Mouse (Mus musculus): ENCODE results near the gene Slc52a3. TPM values are rescaled to one million over a fixed set of nuclear protein-coding genes. Genes with fewer than 3 reads are reported as not detected.

Gene Slc52a3
- polyA plus RNA-seq, 1 experiment from 2014 or later = 4.7 TPM

DNA sequence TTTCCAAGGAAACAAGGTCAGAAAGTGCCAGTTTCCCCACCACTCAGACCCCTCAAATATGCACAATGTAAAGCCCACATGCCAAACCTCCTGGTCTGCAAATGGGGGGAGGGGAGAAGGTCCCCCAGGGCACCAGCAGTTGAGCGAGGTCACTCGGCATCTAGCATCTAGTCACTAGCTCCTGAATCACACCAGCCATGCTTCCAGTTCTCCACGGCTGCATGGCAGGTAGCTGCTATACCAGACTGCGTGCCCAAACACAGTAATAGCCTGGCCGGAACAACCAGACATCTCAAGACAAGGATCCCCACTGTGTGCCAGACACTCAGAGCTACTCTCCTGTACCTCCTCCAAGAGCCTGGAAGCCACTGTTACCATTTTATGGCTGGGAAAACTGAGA lies 24.6 kb upstream of the Slc52a3 start:
- Histone ChIP-seq H3K4me3 (ENCODE audit: low read length) (no peak overlapping the region), H3K9me3 (ENCODE audit: control insufficient read depth, low read length) (no peaks in the 10 kb centered on the region), H3K27ac (ENCODE audit: low read length) (no peak overlapping the region), H3K36me3 (ENCODE audit: control insufficient read depth, insufficient read depth, low read length) (peaks cover 15% of the 10 kb centered on the region), H3K4me1 (replicated peaks; ENCODE audit: control insufficient read depth, insufficient read depth, low read length) (peaks cover 31% of the 10 kb centered on the region), H3K4me2 (ENCODE audit: low read depth, low read length) (no peak overlapping the region), H3K9ac (ENCODE audit: low read length) (no peak overlapping the region), H3K27me3 (ENCODE audit: control insufficient read depth, insufficient read depth, low read depth, low read length) (no peaks in the 10 kb centered on the region)
- no peak for ATAC-seq (ENCODE audit: low read depth)
- 68% methylated on average over 5 of the region's 5 CpGs for WGBS

DNA sequence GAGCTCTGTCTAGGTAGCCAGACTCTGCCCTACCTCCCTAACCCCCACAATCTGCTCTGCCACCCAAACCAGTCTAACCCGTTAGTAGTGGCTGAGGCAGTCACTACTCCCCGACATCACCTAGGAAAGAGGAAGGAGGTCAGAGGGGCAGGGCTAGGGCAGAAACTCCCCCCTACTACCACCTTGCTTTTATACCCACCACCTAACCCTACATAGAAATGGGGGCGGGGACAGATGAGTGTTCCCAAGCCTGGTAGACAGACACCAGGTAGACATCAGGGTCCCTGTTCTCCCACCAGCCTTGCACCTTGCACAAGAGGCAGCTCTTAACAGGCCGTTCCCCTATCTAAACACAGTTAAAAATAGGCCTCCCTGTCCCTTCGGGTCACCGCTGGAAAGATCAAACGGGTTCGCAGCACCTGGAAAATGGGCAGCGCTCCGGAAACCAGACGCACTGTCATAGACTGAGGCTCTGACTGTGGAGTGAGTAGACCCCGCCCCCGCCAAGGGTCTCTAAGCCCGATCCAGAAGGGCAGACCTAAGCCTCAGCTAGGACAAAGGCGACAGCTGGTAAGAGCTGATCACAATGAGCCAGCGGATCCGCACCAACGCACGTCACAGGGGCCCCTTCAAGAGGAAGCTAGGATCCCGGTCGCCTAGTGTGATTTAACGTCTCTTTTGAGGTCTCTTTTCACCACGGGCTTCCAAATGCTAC lies 23.3 kb upstream of the Slc52a3 start:
- Histone ChIP-seq H3K9me3 (ENCODE audit: control insufficient read depth, low read length) (no peaks in the 10 kb centered on the region), H3K36me3 (ENCODE audit: control insufficient read depth, insufficient read depth, low read length) (peaks cover 15% of the 10 kb centered on the region), H3K27me3 (ENCODE audit: control insufficient read depth, insufficient read depth, low read depth, low read length) (no peaks in the 10 kb centered on the region), H3K27ac (ENCODE audit: low read length) (peak overlapping the region; percentile 51), H3K9ac (ENCODE audit: low read length) (peak overlapping the region; percentile 57), H3K4me3 (ENCODE audit: low read length) (peak overlapping the region; percentile 43), H3K4me1 (replicated peaks; ENCODE audit: control insufficient read depth, insufficient read depth, low read length) (peaks cover 37% of the 10 kb centered on the region), H3K4me2 (ENCODE audit: low read depth, low read length) (peak overlapping the region; percentile 65)
- WGBS = 26% methylated on average over 23 of the region's 23 CpGs
- 0 out of 2 replicates have a peak, but pooled peaks have one; percentile 11 for ATAC-seq (ENCODE audit: low read depth)

DNA sequence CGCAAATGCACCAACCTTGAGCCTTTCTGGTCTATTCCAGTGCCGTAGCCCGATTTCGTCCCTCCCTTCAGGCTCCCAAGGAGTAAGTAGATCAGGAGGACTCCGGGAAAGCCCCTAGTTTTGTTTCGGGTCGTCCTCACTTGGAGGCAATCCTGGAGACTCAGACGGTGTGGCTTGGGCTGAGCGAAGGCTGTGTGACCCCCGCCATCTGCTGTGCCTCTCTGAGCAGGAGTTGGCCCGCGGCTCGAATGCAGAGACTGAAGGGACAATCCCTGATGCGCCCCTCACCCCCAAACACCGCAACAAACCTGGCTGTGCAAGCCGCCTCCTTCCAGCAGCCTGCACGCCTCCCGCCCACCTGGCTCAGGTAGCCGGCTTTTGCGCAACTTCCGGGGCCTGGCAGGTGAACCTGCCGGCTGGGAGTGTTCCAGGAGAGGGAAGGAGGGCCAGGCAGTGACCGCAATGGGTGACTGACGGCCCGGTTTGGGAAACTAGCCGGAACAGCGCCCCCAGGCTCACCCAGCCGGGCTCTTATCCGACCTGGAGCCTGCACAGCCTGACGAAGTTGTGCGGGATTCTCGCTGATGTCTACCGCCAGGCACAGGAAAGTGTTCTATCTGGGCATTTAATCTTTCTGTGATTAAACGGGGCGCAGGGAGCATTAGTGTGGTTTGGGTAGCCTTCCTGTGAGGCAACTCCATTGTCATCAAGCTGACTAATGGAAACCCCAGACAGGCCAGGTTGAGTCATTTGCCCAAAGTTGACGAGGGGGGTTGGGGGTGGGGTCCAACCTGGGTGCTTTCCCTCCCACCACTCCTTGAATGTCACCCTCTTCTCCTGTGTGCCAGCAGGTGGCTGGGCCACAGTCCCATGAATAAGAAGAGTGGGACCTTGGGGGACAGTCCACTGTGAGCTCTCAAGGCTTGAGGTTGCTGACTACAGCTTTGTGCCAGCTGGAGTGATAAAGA lies 22.4 kb upstream of the Slc52a3 start:
- Histone ChIP-seq H3K27me3 (ENCODE audit: control insufficient read depth, insufficient read depth, low read depth, low read length) (no peaks in the 10 kb centered on the region), H3K9ac (ENCODE audit: low read length) (peak overlapping the region; percentile 57), H3K4me3 (ENCODE audit: low read length) (peak overlapping the region; percentile 43), H3K36me3 (ENCODE audit: control insufficient read depth, insufficient read depth, low read length) (peaks cover 11% of the 10 kb centered on the region), H3K9me3 (ENCODE audit: control insufficient read depth, low read length) (no peaks in the 10 kb centered on the region), H3K4me1 (replicated peaks; ENCODE audit: control insufficient read depth, insufficient read depth, low read length) (peaks cover 45% of the 10 kb centered on the region), H3K4me2 (ENCODE audit: low read depth, low read length) (peak overlapping the region; percentile 65), H3K27ac (ENCODE audit: low read length) (peak overlapping the region; percentile 60)
- WGBS = 22% methylated on average over 36 of the region's 36 CpGs
- ATAC-seq (ENCODE audit: low read depth) = peak; percentile 26; the same call in 1 of the 2 replicates

DNA sequence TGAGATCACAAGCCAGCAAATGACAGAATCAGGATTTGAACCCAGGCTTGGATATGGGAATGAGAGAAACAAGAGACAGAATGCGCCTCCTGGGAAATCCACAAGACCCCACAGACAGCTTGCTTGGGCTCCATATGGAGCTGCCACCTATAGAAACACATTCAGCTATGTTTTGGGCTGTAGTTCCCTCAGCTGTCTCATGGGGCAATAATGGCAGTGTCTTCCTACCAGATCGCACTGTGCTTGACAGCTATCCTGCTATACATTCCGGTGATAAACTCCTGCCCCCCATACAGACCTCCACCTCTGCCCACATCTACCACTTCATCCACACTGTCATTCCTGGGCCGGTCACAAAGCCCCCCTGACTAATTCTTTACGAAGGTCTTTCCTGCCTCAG lies 21.0 kb upstream of the Slc52a3 start:
- Histone ChIP-seq H3K9me3 (ENCODE audit: control insufficient read depth, low read length) (no peaks in the 10 kb centered on the region), H3K36me3 (ENCODE audit: control insufficient read depth, insufficient read depth, low read length) (no peaks in the 10 kb centered on the region), H3K4me2 (ENCODE audit: low read depth, low read length) (no peak overlapping the region), H3K9ac (ENCODE audit: low read length) (no peak overlapping the region), H3K27ac (ENCODE audit: low read length) (no peak overlapping the region), H3K27me3 (ENCODE audit: control insufficient read depth, insufficient read depth, low read depth, low read length) (no peaks in the 10 kb centered on the region), H3K4me1 (replicated peaks; ENCODE audit: control insufficient read depth, insufficient read depth, low read length) (peaks cover 46% of the 10 kb centered on the region), H3K4me3 (ENCODE audit: low read length) (no peak overlapping the region)
- WGBS = 85% methylated on average over 5 of the region's 5 CpGs
- no peak for ATAC-seq (ENCODE audit: low read depth)

- H3K4me2 ChIP-seq (ENCODE audit: low read depth, low read length) = 0 out of 2 replicates have a peak overlapping the region, but pooled peaks have one; percentile 13
- no peaks in the 10 kb centered on the region for H3K9me3 ChIP-seq (ENCODE audit: control insufficient read depth, low read length)
- H3K9ac ChIP-seq (ENCODE audit: low read length) = no peak overlapping the region
- no peak overlapping the region for H3K4me3 ChIP-seq (ENCODE audit: low read length)
- no peaks in the 10 kb centered on the region for H3K36me3 ChIP-seq (ENCODE audit: control insufficient read depth, insufficient read depth, low read length)
- H3K27ac ChIP-seq (ENCODE audit: low read length) = peak overlapping the region; percentile 26; the same call in 1 of the 2 replicates
- ATAC-seq (ENCODE audit: low read depth) = no peak
- peaks cover 44% of the 10 kb centered on the region for H3K4me1 ChIP-seq (replicated peaks; ENCODE audit: control insufficient read depth, insufficient read depth, low read length)
- no peaks in the 10 kb centered on the region for H3K27me3 ChIP-seq (ENCODE audit: control insufficient read depth, insufficient read depth, low read depth, low read length)
- 57% methylated on average over 3 of the region's 3 CpGs for WGBS
Observed at GRCm38 (mm10) chr2:151976067-151976466, 20.2 kb upstream of the Slc52a3 start.

DNA sequence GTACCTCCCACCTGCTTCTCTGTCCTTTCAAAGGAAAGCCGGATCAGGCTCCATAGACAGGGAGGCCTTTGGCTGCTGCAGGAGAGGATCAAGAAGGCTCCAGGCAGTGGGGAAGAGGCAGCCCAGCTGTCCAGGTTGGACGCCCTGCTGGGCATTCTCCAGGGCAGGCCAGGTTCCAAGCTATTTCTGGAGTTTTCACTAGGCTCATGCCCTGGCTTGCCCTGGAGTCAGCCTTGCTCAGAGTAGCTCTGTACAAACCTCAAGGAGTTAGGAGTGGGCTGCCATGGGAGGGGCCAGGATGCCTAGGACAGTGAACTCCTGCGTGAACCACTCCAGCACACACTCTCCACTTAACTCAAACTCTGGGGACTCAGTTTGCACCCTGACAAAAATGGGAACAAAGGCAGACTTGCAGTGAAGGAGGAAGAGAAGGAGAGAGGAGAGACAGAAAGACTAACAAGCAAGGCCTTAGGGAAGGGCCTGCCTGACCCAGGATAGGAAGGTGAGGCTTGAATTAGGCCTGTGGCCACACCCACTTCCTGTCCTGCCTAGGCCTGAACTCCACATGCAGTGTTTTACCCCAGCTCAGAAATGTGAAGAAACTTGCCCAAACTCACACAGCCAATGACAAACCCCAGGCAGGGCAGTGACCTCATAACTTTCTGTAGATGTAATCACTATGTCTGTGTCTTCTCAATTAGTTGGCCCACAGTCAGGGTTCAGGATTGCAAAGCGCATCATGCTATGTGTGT lies 18.4 kb upstream of the Slc52a3 start:
- H3K9me3 ChIP-seq (ENCODE audit: control insufficient read depth, low read length) = no peaks in the 10 kb centered on the region
- WGBS = 74% methylated on average over 4 of the region's 4 CpGs
- no peak for ATAC-seq (ENCODE audit: low read depth)
- no peak overlapping the region for H3K4me3 ChIP-seq (ENCODE audit: low read length)
- no peak overlapping the region for H3K27ac ChIP-seq (ENCODE audit: low read length)
- H3K4me1 ChIP-seq (replicated peaks; ENCODE audit: control insufficient read depth, insufficient read depth, low read length) = peaks cover 35% of the 10 kb centered on the region
- H3K27me3 ChIP-seq (ENCODE audit: control insufficient read depth, insufficient read depth, low read depth, low read length) = no peaks in the 10 kb centered on the region
- peak overlapping the region; percentile 80; the same call in 1 of the 2 replicates for H3K4me2 ChIP-seq (ENCODE audit: low read depth, low read length)
- H3K36me3 ChIP-seq (ENCODE audit: control insufficient read depth, insufficient read depth, low read length) = no peaks in the 10 kb centered on the region
- H3K9ac ChIP-seq (ENCODE audit: low read length) = peak overlapping the region; percentile 12; the same call in 1 of the 2 replicates

DNA sequence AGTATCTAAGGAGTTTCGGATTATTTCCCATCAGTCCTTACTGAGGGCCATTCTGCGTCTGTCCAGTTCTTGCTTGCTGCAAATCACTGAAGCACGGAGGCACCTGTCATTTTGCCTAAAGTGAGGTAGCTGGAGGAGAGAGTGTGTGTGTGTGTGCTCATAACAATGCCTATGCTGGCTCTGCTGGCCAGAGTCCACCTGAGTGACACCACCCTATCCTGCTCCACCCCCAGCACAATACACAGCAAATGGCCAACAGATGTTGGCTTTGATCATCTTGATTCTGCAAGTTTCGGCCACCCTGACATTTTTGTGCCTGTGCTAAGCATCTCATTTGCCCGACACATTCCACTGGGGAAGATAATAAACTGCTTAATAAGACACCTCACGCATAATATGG lies 17.8 kb upstream of the Slc52a3 start:
- ATAC-seq (ENCODE audit: low read depth) = no peak
- H3K27me3 ChIP-seq (ENCODE audit: control insufficient read depth, insufficient read depth, low read depth, low read length) = no peaks in the 10 kb centered on the region
- H3K4me2 ChIP-seq (ENCODE audit: low read depth, low read length) = peak overlapping the region; percentile 80; the same call in 1 of the 2 replicates
- H3K4me3 ChIP-seq (ENCODE audit: low read length) = peak overlapping the region; percentile 91; the same call in 1 of the 2 replicates
- H3K36me3 ChIP-seq (ENCODE audit: control insufficient read depth, insufficient read depth, low read length) = no peaks in the 10 kb centered on the region
- no peak overlapping the region for H3K27ac ChIP-seq (ENCODE audit: low read length)
- WGBS = 78% methylated on average over 6 of the region's 6 CpGs
- peaks cover 32% of the 10 kb centered on the region for H3K4me1 ChIP-seq (replicated peaks; ENCODE audit: control insufficient read depth, insufficient read depth, low read length)
- 0 out of 2 replicates have a peak overlapping the region, but pooled peaks have one; percentile 12 for H3K9ac ChIP-seq (ENCODE audit: low read length)
- no peaks in the 10 kb centered on the region for H3K9me3 ChIP-seq (ENCODE audit: control insufficient read depth, low read length)

DNA sequence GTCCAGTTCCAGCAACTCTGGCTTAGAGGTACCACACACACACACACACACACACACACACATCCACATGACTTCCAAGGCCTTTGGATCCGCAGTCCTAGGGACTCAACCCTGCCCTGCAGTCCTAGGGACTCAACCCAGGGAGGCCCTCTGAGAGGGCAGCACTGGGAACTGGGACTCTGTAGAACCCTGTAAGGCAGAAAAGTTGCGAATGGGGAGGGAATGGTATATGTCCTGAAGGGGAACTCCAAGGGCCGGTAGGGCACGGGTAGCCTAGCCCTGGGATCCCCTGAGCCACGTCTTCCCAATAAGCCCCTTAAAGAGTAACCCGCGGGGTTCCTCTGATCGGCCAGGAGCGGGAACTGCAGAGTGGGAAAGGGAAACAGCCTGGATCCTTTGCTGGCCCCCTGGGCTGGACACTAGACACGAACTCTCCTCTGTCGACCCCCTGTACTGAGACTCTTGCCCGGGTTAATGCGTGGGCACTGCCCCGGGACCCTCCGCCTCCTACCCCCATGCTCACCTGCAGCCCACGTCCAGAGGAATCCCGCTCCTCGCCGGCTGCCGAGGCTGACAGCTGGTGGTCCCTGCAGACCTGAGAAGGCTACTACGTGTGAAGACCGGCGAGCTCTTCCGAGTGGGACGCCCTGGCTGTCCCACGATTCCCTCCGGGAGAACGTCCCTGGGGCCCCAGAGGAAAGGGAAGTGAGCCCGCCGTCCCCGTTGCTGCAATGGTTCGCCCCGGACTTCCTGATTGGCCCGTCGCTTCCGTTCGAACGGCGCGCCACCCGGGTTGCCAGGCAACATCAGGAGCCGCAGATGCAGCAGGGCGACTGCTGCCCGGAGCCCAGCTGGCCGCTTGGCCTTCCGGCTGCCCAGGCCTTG lies 16.6 kb upstream of the Slc52a3 start, which contains the start of gene Fam110a:
TSS of gene Fam110a (minus strand) at position 750 of the 885 bp plus-strand sequence.
- Histone ChIP-seq H3K4me3 (ENCODE audit: low read length) (peak within 1 kb of the TSS; percentile 91), H3K27me3 (ENCODE audit: control insufficient read depth, insufficient read depth, low read depth, low read length) (no peaks in the 10 kb centered on the region), H3K36me3 (ENCODE audit: control insufficient read depth, insufficient read depth, low read length) (no peaks in the 10 kb centered on the region), H3K4me2 (ENCODE audit: low read depth, low read length) (peak within 1 kb of the TSS; percentile 80), H3K9me3 (ENCODE audit: control insufficient read depth, low read length) (no peaks in the 10 kb centered on the region), H3K9ac (ENCODE audit: low read length) (peak within 1 kb of the TSS; percentile 90), H3K4me1 (replicated peaks; ENCODE audit: control insufficient read depth, insufficient read depth, low read length) (peaks cover 28% of the 10 kb centered on the region), H3K27ac (ENCODE audit: low read length) (peak within 1 kb of the TSS; percentile 85)
- under 1% methylated on average over 43 of the region's 46 CpGs for WGBS
- ATAC-seq (ENCODE audit: low read depth) = peak; percentile 93
